Mouse (Mus musculus): ENCODE results near the gene Crtc1. TPM values are rescaled to one million over a fixed set of nuclear protein-coding genes. Genes with fewer than 3 reads are reported as not detected.

The Crtc1 gene
- total and polyA plus RNA-seq, 3 experiments: 3.3 to 18.0 TPM; not detected in 1

DNA sequence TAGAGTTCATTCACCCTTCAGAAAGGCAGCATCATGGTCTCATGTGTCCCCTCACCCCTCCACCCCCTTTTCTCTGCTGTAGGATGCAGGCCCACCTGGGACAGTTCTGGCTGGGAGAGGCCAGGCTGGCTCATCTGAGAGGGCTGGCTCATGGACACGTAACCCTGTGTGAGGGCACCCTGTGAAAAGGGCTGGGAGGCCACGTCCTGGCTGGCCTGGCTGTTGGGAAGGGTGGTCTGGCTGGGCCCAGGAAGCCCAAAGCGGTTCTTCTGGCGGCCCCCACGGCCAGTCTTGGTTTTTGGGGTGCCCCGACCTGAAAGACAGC lies 106.5 kb downstream of the Crtc1 start:
- no peak overlapping the region for H3K27ac ChIP-seq (ENCODE audit: control insufficient read depth, low read depth, low read length)
- H3K9me3 ChIP-seq (replicated peaks; ENCODE audit: insufficient read depth, low read length): no peaks in the 10 kb centered on the region
- peaks cover 10 to 17% of the 10 kb centered on the region in 2 experiments for H3K36me3 ChIP-seq (ENCODE audit: control insufficient read depth in 1 of 2, insufficient read depth in 2 of 2, low read length in 2 of 2)
- DNase-seq (ENCODE audit: low read depth, low spot score): no peak
- H3K4me3 ChIP-seq (ENCODE audit: control insufficient read depth in 1 of 2, insufficient read depth in 1 of 2, low read depth in 2 of 2, low read length in 2 of 2): no peak overlapping the region
- H3K27me3 ChIP-seq (ENCODE audit: control insufficient read depth in 1 of 2, insufficient read depth in 2 of 2, low read length in 2 of 2): no peaks in the 10 kb centered on the region
- H3K9ac ChIP-seq (ENCODE audit: control insufficient read depth, low read depth, low read length, poor library complexity, severe bottlenecking): no peak overlapping the region
- no peaks in the 10 kb centered on the region for H3K79me2 ChIP-seq (ENCODE audit: control insufficient read depth, insufficient read depth, low read length, poor library complexity)
- H3K4me1 ChIP-seq (ENCODE audit: control insufficient read depth in 1 of 2, insufficient read depth in 2 of 2, low read length in 2 of 2): peaks cover 13% of the 10 kb centered on the region in 2 experiments
- TF ChIP-seq UBTF (IDR thresholded peaks at IDR 0.05; ENCODE audit: borderline replicate concordance, insufficient read depth, low read depth, low read length) (no peak), ZKSCAN1 (IDR thresholded peaks at IDR 0.05; ENCODE audit: low read depth, low read length) (no peak), ELF1 (IDR thresholded peaks at IDR 0.05; ENCODE audit: low read depth, low read length) (no peak), RAD21 (IDR thresholded peaks at IDR 0.05; ENCODE audit: low read depth, low read length) (no peak), KAT2A (conservative IDR thresholded peaks at IDR 0.05; ENCODE audit: low read depth, low read length) (no peak), BHLHE40 (IDR thresholded peaks at IDR 0.05; ENCODE audit: borderline replicate concordance, low read depth, low read length) (no peak), TCF12 (IDR thresholded peaks at IDR 0.05; ENCODE audit: low read depth, low read length) (no peak), USF2 (IDR thresholded peaks at IDR 0.05; ENCODE audit: borderline replicate concordance in 1 of 2, insufficient read depth in 1 of 2, low read depth in 1 of 2, low read length in 2 of 2) (no peak), ZC3H11A (IDR thresholded peaks at IDR 0.05; ENCODE audit: low read depth, low read length) (no peak), MXI1 (IDR thresholded peaks at IDR 0.05; ENCODE audit: low read depth, low read length) (no peak), NELFE (IDR thresholded peaks at IDR 0.05; ENCODE audit: low read depth, low read length) (no peak), MYC (IDR thresholded peaks at IDR 0.05; ENCODE audit: low read depth, low read length) (no peak), POLR2AphosphoS2 (IDR thresholded peaks at IDR 0.05; ENCODE audit: low read length) (no peak), ZNF384 (IDR thresholded peaks at IDR 0.05; ENCODE audit: low read depth, low read length) (no peak), GABPA (IDR thresholded peaks at IDR 0.05; ENCODE audit: low read depth, low read length) (no peak)

Other genes starting within 250 kb of the Crtc1 start
- gene Slc25a42, start 227.3 kb downstream of the Crtc1 start, total RNA-seq (2012; rRNA removed): 4.4 and 5.2 TPM in 2 replicates
- 10 to 100 TPM in 1 of 2 experiments, not detected in 1; 12.1 TPM for gene Slc25a42, start 227.3 kb downstream of the Crtc1 start, polyA plus RNA-seq (2012; ENCODE audit: insufficient read depth in 1 of 2, insufficient read length in 2 of 2, low read depth in 1 of 2, low replicate concordance in 2 of 2, missing spikeins in 1 of 2)
- gene Sugp2, start 205.4 kb downstream of the Crtc1 start, total RNA-seq (2012; rRNA removed): 23.9 and 25.3 TPM in 2 replicates
- gene Sugp2, start 205.4 kb downstream of the Crtc1 start, polyA plus RNA-seq (2012; ENCODE audit: insufficient read depth in 1 of 2, insufficient read length in 2 of 2, low read depth in 1 of 2, low replicate concordance in 2 of 2, missing spikeins in 1 of 2): 10 to 100 TPM in 1 of 2 experiments, not detected in 1; 27.4 TPM
- gene Armc6, start 205.1 kb downstream of the Crtc1 start, total RNA-seq (2012; rRNA removed): 50.2 and 63.9 TPM in 2 replicates
- gene Armc6, start 205.1 kb downstream of the Crtc1 start, polyA plus RNA-seq (2012; ENCODE audit: insufficient read depth in 1 of 2, insufficient read length in 2 of 2, low read depth in 1 of 2, low replicate concordance in 2 of 2, missing spikeins in 1 of 2): 10 to 100 TPM in 1 of 2 experiments, not detected in 1; 39.5 TPM
- gene Homer3, start 156.8 kb downstream of the Crtc1 start, total RNA-seq (2012; rRNA removed): 8.2 and 12.2 TPM in 2 replicates
- gene Homer3, start 156.8 kb downstream of the Crtc1 start, polyA plus RNA-seq (2012; ENCODE audit: insufficient read depth in 1 of 2, insufficient read length in 2 of 2, low read depth in 1 of 2, low replicate concordance in 2 of 2, missing spikeins in 1 of 2): 10 to 100 TPM in 1 of 2 experiments, not detected in 1; 22.8 TPM
- 94.1 and 102 TPM in 2 replicates for gene Ddx49, start 137.1 kb downstream of the Crtc1 start, total RNA-seq (2012; rRNA removed)
- 100 to 1,000 TPM in 1 of 2 experiments, not detected in 1; 116 TPM for gene Ddx49, start 137.1 kb downstream of the Crtc1 start, polyA plus RNA-seq (2012; ENCODE audit: insufficient read depth in 1 of 2, insufficient read length in 2 of 2, low read depth in 1 of 2, low replicate concordance in 2 of 2, missing spikeins in 1 of 2)
- gene Cope, start 137.1 kb downstream of the Crtc1 start, total RNA-seq (2012; rRNA removed): 132 and 134 TPM in 2 replicates
- 100 to 1,000 TPM in 1 of 2 experiments, not detected in 1; 232 TPM for gene Cope, start 137.1 kb downstream of the Crtc1 start, polyA plus RNA-seq (2012; ENCODE audit: insufficient read depth in 1 of 2, insufficient read length in 2 of 2, low read depth in 1 of 2, low replicate concordance in 2 of 2, missing spikeins in 1 of 2)
- gene Cers1, start 123.8 kb downstream of the Crtc1 start, total RNA-seq (2012; rRNA removed): 3.4 and 5.0 TPM in 2 replicates
- gene Cers1, start 123.8 kb downstream of the Crtc1 start, polyA plus RNA-seq (2012; ENCODE audit: insufficient read depth in 1 of 2, insufficient read length in 2 of 2, low read depth in 1 of 2, low replicate concordance in 2 of 2, missing spikeins in 1 of 2): 1 to 10 TPM in 1 of 2 experiments, not detected in 1; 7.7 TPM
- 1.9 and 2.6 TPM in 2 replicates for gene Gdf1, start 109.8 kb downstream of the Crtc1 start, total RNA-seq (2012; rRNA removed)
- 1 to 10 TPM in 1 of 2 experiments, not detected in 1; 1.9 TPM for gene Gdf1, start 109.8 kb downstream of the Crtc1 start, polyA plus RNA-seq (2012; ENCODE audit: insufficient read depth in 1 of 2, insufficient read length in 2 of 2, low read depth in 1 of 2, low replicate concordance in 2 of 2, missing spikeins in 1 of 2)
- gene Upf1, start 86.3 kb downstream of the Crtc1 start, total RNA-seq (2012; rRNA removed): 55.4 and 56.3 TPM in 2 replicates
- gene Upf1, start 86.3 kb downstream of the Crtc1 start, polyA plus RNA-seq (2012; ENCODE audit: insufficient read depth in 1 of 2, insufficient read length in 2 of 2, low read depth in 1 of 2, low replicate concordance in 2 of 2, missing spikeins in 1 of 2): 100 to 1,000 TPM in 1 of 2 experiments, 10 to 100 TPM in 1; 89.5 to 289 TPM
- not detected in 2 replicates for gene Comp, start 66.0 kb downstream of the Crtc1 start, total RNA-seq (2012; rRNA removed)
- gene Comp, start 66.0 kb downstream of the Crtc1 start, polyA plus RNA-seq (2012; ENCODE audit: insufficient read depth in 1 of 2, insufficient read length in 2 of 2, low read depth in 1 of 2, low replicate concordance in 2 of 2, missing spikeins in 1 of 2): under 1 TPM in 1 of 2 experiments, not detected in 1; 0.54 TPM
- gene Klhl26, start 37.4 kb upstream of the Crtc1 start, total RNA-seq (2012; rRNA removed): 7.6 and 8.0 TPM in 2 replicates
- 10 to 100 TPM in 1 of 2 experiments, not detected in 1; 11.4 TPM for gene Klhl26, start 37.4 kb upstream of the Crtc1 start, polyA plus RNA-seq (2012; ENCODE audit: insufficient read depth in 1 of 2, insufficient read length in 2 of 2, low read depth in 1 of 2, low replicate concordance in 2 of 2, missing spikeins in 1 of 2)
- gene Tmem59l, start 47.8 kb upstream of the Crtc1 start, total RNA-seq (2012; rRNA removed): not detected in 2 replicates
- gene Tmem59l, start 47.8 kb upstream of the Crtc1 start, polyA plus RNA-seq (2012; ENCODE audit: insufficient read depth in 1 of 2, insufficient read length in 2 of 2, low read depth in 1 of 2, low replicate concordance in 2 of 2, missing spikeins in 1 of 2): not detected
- gene Crlf1, start 53.6 kb upstream of the Crtc1 start, total RNA-seq (2012; rRNA removed): 3.8 and 6.6 TPM in 2 replicates
- 10 to 100 TPM in 1 of 2 experiments, not detected in 1; 26.6 TPM for gene Crlf1, start 53.6 kb upstream of the Crtc1 start, polyA plus RNA-seq (2012; ENCODE audit: insufficient read depth in 1 of 2, insufficient read length in 2 of 2, low read depth in 1 of 2, low replicate concordance in 2 of 2, missing spikeins in 1 of 2)
- 200 and 204 TPM in 2 replicates for gene Rex1bd, start 67.2 kb upstream of the Crtc1 start, total RNA-seq (2012; rRNA removed)
- gene Rex1bd, start 67.2 kb upstream of the Crtc1 start, polyA plus RNA-seq (2012; ENCODE audit: insufficient read depth in 1 of 2, insufficient read length in 2 of 2, low read depth in 1 of 2, low replicate concordance in 2 of 2, missing spikeins in 1 of 2): 100 to 1,000 TPM in 1 of 2 experiments, not detected in 1; 145 TPM
- 3,582 and 3,633 TPM in 2 replicates for gene Uba52, start 71.2 kb upstream of the Crtc1 start, total RNA-seq (2012; rRNA removed)
- 1,000 to 10,000 TPM in 1 of 2 experiments, not detected in 1; 2,814 TPM for gene Uba52, start 71.2 kb upstream of the Crtc1 start, polyA plus RNA-seq (2012; ENCODE audit: insufficient read depth in 1 of 2, insufficient read length in 2 of 2, low read depth in 1 of 2, low replicate concordance in 2 of 2, missing spikeins in 1 of 2)
- 212 and 215 TPM in 2 replicates for gene Fkbp8, start 88.1 kb upstream of the Crtc1 start, total RNA-seq (2012; rRNA removed)
- gene Fkbp8, start 88.1 kb upstream of the Crtc1 start, polyA plus RNA-seq (2012; ENCODE audit: insufficient read depth in 1 of 2, insufficient read length in 2 of 2, low read depth in 1 of 2, low replicate concordance in 2 of 2, missing spikeins in 1 of 2): 100 to 1,000 TPM in 1 of 2 experiments, not detected in 1; 349 TPM
- gene Kxd1, start 88.4 kb upstream of the Crtc1 start, total RNA-seq (2012; rRNA removed): 49.1 and 54.4 TPM in 2 replicates
- 10 to 100 TPM in 1 of 2 experiments, not detected in 1; 77.4 TPM for gene Kxd1, start 88.4 kb upstream of the Crtc1 start, polyA plus RNA-seq (2012; ENCODE audit: insufficient read depth in 1 of 2, insufficient read length in 2 of 2, low read depth in 1 of 2, low replicate concordance in 2 of 2, missing spikeins in 1 of 2)
- gene Ell, start 99.9 kb upstream of the Crtc1 start, total RNA-seq (2012; rRNA removed): 10.8 and 12.4 TPM in 2 replicates
- 10 to 100 TPM in 1 of 2 experiments, not detected in 1; 25.9 TPM for gene Ell, start 99.9 kb upstream of the Crtc1 start, polyA plus RNA-seq (2012; ENCODE audit: insufficient read depth in 1 of 2, insufficient read length in 2 of 2, low read depth in 1 of 2, low replicate concordance in 2 of 2, missing spikeins in 1 of 2)
- 84.1 and 90.9 TPM in 2 replicates for gene Isyna1, start 154.8 kb upstream of the Crtc1 start, total RNA-seq (2012; rRNA removed)
- 100 to 1,000 TPM in 1 of 2 experiments, not detected in 1; 189 TPM for gene Isyna1, start 154.8 kb upstream of the Crtc1 start, polyA plus RNA-seq (2012; ENCODE audit: insufficient read depth in 1 of 2, insufficient read length in 2 of 2, low read depth in 1 of 2, low replicate concordance in 2 of 2, missing spikeins in 1 of 2)
- 80.2 and 84.9 TPM in 2 replicates for gene Ssbp4, start 169.3 kb upstream of the Crtc1 start, total RNA-seq (2012; rRNA removed)
- 100 to 1,000 TPM in 1 of 2 experiments, not detected in 1; 212 TPM for gene Ssbp4, start 169.3 kb upstream of the Crtc1 start, polyA plus RNA-seq (2012; ENCODE audit: insufficient read depth in 1 of 2, insufficient read length in 2 of 2, low read depth in 1 of 2, low replicate concordance in 2 of 2, missing spikeins in 1 of 2)
- gene Lrrc25, start 176.6 kb upstream of the Crtc1 start, total RNA-seq (2012; rRNA removed): 0.20 and 0.39 TPM in 2 replicates
- gene Lrrc25, start 176.6 kb upstream of the Crtc1 start, polyA plus RNA-seq (2012; ENCODE audit: insufficient read depth in 1 of 2, insufficient read length in 2 of 2, low read depth in 1 of 2, low replicate concordance in 2 of 2, missing spikeins in 1 of 2): 1 to 10 TPM in 1 of 2 experiments, not detected in 1; 1.1 TPM
- gene Gdf15, start 192.9 kb upstream of the Crtc1 start, total RNA-seq (2012; rRNA removed): 0.15 and 1.8 TPM in 2 replicates
- under 1 TPM in 1 of 2 experiments, not detected in 1; 0.63 TPM for gene Gdf15, start 192.9 kb upstream of the Crtc1 start, polyA plus RNA-seq (2012; ENCODE audit: insufficient read depth in 1 of 2, insufficient read length in 2 of 2, low read depth in 1 of 2, low replicate concordance in 2 of 2, missing spikeins in 1 of 2)
- gene Pgpep1, start 220.8 kb upstream of the Crtc1 start, total RNA-seq (2012; rRNA removed): 12.6 and 13.7 TPM in 2 replicates
- gene Pgpep1, start 220.8 kb upstream of the Crtc1 start, polyA plus RNA-seq (2012; ENCODE audit: insufficient read depth in 1 of 2, insufficient read length in 2 of 2, low read depth in 1 of 2, low replicate concordance in 2 of 2, missing spikeins in 1 of 2): 10 to 100 TPM in 1 of 2 experiments, not detected in 1; 19.5 TPM
- gene Lsm4, start 233.7 kb upstream of the Crtc1 start, total RNA-seq (2012; rRNA removed): 152 and 172 TPM in 2 replicates
- 1,000 to 10,000 TPM in 1 of 2 experiments, 100 to 1,000 TPM in 1; 514 to 2,024 TPM for gene Lsm4, start 233.7 kb upstream of the Crtc1 start, polyA plus RNA-seq (2012; ENCODE audit: insufficient read depth in 1 of 2, insufficient read length in 2 of 2, low read depth in 1 of 2, low replicate concordance in 2 of 2, missing spikeins in 1 of 2)